Mouse (Mus musculus) layer of hippocampus, postnatal 25 days (tissue): ENCODE data around the gene Higd1a. TPM values are rescaled to one million over a fixed set of nuclear protein-coding genes. Genes with fewer than 3 reads are reported as not detected.
A peak's percentile ranks its signal among the peaks of the same experiment; 100 is the strongest.

ENCODE experiments used
- DNase-seq, 2 experiments: peaks; one replicate each; pipeline ENCODE4 v3.0.0; 2022; ENCODE audit warnings: mixed read lengths in 2 of 2, low spot score in 1 of 2; ENCODE audit errors: extremely low spot score in 1 of 2
- total RNA-seq, 2 experiments: library from RNA; stranded (reverse); gene quantifications; 2 replicates each; pipeline ENCODE4 v1.2.3; 2021

Gene Higd1a
- total RNA-seq, 2 experiments from 2014 or later: 84.7 to 92.8 TPM

DNA sequence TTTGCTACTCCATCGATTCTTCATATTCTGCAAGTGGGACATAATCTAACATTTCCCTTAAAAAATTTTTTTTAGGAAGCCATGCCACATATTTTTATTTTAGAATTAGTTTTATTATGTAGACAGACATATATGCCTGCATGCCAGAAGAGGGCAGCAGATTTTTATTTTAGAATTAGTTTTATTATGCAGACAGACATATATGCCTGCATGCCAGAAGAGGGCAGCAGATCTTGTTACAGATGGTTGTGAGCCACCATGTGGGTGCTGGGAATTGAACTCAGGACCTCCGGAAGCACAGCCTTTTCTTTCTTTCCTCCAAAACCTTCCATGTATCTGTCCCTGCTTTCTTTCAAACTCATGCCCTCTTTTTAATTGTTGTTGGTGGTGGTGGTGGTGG lies 15.2 kb downstream of the Higd1a start:
- DNase-seq: no peak

DNA sequence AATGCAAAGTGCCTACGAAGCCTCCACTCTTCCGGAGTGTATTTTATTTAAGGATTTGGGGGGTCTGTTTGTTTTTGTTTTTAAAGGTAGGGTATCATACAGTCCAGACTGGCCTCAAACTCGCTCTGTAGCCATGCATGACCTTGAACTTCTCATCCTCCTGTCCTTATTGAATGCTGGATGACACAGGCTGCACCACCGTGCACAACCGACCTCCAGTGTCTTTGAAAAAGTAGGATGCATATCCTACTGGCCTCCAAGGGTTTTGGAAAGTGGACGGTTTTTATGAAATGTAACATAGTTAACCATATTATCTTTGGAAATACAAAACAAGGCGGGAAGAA lies 18.6 kb downstream of the Higd1a start:
- no peak for DNase-seq

DNA sequence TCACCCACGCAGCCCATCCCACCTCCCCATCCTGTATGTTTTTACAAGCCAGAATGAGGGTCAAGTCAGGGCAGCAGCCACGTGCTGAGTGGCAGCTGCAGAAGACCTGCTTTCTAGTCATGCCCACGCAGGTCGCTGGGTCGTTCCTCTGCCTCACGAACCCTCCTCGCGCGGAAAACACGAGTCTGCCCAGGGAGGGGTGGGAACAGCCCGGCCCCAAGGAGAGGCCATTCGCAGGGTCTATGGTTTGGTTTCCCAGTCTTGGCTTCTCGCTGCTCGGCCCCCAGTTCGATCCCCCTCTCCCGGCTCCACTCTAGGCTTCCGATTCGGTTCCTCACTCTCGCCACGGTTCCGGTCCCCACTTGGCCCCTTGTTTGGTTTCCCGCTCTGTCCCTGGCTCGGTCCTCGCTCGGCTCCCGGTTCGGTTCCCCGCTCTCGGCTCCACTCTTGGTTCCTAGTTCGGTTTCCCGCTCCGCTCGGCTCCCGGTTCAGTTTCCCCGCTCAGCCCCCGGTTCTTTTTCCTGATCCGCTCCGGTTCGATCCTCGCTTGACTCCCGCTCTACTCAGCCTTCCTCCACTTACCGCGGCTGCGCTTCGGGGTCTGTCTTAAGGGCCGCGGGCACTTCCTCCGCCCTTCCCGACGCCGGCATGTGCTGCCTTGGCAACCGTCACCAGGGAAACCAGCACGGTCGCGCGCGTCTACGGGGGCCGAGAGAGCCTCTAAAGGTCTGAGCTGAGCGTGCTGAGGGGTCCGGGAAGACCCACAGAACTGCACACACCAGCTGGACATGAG lies 19.1 kb downstream of the Higd1a start, which contains the start of gene Ccdc13:
Gene Ccdc13, minus strand, starts transcription at position 633 of the 793 bp plus-strand sequence.
- DNase-seq: peak; percentile 75 to 85

- DNase-seq: no peak
Measured at GRCm38 (mm10) chr9:121838008-121838407, 20.2 kb downstream of the Higd1a start.

DNA sequence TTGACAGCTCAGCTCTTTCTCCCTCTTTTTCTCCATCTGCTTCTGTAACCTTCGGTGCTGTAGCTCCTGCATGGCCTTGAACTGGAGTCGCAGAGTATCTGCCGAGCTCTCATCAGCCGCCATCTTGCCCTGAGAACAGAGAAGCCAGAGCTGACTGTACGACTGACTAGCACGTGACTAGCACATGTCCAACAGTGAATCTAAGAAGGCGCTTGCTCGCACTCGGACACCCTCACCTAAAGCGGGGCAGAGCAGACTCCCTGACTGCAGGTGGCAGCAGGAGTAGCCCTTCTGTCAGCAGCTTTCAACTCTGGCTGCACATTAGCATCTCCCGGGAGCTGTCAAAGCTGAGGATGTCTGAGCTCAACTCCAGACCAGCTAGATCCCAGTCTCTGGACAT lies 24.3 kb downstream of the Higd1a start:
- no peak for DNase-seq

GRCm38 (mm10) chr9:121830956-121831293 lies 27.2 kb downstream of the Higd1a start:
- DNase-seq: peak; percentile 82 to 96

DNA sequence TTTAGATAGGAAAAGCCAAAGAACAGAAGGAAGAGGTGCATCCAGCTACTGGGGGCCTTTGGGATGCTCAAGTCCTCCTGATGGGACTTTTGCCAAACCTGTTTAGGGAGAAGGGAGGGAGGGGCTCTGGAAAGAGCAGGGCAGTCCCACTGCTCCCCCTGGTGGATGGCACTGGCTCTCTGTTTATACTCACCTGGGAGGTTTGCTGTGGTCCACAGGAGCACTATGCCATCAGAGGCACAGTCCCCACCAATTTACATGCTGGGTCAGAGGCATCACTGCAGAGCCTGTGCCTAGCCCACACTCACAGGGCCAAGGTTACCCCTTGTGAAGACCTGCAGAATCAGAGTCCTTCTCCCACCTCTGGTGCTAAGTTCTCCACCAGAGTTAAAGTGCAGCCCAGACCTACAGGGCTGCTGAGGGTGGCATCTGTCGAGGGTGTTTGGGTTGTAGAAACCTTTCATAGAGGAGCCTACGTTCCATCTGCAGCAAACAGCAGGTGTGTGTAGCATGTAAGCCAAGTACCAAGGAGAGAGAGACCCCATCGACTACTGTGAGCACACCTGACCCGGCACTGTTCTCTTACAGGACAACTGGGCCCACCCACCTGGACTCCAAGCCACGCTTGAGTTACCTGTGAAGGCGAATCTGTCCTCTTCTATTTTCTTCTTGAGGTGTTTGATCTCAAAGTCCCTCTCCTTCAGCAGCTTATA lies 27.8 kb downstream of the Higd1a start:
- peak in 1 of 2 experiments; percentile 71 for DNase-seq

DNA sequence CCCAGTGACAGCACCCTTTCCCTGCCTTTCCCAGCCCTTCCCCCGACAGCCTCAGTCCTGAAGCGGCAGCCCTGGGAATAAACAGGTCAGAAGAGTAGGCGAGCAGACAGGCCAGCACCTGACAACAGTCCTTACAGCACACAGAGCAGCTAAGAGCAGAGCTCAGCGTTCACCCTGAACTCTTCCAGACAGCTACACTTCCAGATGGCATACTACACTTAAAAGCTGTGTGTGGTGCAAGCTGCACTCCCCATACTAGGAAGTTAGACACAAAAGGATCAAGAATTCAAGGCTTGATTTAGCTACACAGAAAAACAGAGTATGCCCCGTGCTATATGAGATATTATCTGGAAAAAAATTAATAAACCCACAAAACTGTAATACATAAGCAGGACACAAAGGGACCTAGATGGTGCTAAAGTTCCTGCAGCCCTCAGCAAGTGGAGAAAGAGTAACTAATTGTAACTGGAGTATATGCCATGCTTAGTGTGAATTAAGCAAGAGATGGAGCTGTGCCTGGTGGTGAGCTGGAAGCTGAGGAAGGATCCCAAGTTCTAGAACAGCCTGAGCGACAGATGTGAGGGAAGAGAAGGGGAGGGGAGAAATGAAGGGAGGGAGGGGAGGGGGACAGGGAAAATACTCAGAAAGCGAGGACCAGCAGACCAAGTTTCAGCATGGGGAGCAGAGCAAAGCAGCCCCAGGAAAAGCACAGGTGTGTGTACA lies 28.7 kb downstream of the Higd1a start:
- no peak for DNase-seq

DNA sequence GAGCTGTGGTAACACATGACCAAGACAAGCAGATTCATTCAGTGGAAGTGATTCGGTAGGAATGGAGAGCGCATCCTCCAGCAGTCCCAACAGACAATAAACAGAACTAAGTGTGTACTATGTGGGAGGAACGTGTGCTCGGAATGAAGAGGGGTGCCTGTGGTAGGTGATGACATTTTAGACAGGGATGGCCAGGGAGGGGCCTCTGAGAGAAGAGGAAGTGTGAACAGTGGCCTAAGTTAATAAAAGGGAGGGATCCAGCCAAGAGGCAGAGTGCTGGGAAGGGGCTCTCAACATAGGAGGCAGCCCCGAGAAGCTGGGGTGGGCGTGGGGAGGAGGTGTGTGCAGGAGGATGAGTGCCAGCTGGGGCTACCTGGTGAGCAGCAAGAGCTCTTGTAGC lies 29.8 kb downstream of the Higd1a start:
- DNase-seq: no peak

DNA sequence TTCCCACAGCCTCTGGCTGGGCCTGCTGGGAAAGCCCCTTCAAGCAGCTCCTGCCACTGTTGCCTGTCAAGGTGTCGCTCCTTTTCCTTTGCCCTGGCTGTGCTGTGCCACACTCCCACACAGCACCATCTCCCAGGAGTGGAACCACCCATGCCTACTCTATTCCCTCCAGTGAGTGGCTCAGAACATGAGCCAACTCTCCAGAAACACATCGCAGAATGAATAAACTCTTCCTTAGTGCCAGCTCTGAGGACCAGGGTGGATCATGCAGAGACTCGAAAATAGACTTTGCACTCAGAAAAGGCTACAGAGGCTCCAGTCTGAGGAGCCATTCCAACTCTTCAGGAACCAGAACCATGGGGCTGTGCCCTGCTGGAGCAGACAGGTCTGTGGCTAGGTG lies 31.8 kb downstream of the Higd1a start:
- DNase-seq: no peak

DNA sequence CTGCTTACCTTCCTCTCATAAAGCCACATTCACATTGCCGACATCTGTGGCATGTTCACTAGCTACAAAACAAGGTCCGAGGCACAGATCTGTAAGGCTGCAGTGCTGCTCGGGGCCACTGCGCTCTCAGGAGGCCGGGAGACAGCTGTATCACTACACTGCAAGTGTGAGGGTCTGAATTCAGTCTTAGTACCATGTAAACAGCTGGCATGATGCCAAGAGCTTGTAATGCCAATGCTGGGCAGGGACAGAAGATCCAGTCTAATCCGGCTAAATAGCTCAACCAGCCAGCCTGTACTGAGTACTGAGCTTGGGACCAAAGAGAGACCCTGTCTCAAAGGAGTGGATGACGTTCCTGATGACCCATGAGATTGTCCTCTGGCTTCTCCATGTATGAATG lies 34.2 kb downstream of the Higd1a start:
- no peak for DNase-seq

DNA sequence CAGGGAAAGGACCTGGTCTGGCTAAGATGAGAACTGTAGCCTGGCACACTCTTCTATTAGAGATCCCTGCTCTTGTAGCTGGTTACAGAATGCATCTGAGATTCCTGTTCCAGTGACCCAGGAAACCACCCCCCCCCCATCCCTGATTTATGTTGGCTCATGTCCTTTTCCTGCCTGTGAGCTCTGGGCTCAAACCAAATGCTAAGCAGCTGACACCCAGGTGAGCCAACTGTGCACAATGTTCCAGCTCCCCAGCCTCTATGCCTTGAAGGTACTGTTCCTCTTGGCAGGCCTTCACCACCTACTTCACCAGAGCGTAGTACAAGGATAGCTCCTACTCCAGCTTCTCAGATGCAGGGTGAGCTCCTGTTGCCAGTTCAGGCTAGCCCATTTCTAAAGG lies 35.1 kb downstream of the Higd1a start:
- DNase-seq: no peak

DNA sequence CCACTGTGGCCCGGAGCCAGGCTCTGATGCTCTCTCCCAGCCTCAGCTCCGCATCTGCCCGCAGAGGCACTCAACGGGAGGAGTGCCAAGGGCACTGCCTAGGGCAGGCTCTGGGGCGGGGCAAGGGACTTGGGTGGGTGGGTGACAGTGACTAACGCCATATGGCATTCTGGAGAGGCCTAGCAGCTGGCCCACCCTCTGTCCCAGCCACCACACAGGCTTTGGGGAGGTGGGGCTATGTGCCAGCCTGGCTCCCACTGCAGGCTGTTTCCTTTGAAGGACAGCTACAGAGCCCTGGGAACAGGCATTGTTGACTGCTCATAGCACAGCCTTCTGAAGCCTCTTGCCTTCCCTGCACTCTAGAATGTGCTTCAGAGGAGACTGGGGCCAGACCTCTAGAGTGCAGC lies 35.6 kb downstream of the Higd1a start:
- DNase-seq: peak in 1 of 2 experiments; percentile 51

GRCm38 (mm10) chr9:121820765-121821164 lies 37.4 kb downstream of the Higd1a start:
- no peak for DNase-seq

GRCm38 (mm10) chr9:121819771-121820471 lies 38.2 kb downstream of the Higd1a start:
- no peak for DNase-seq

DNA sequence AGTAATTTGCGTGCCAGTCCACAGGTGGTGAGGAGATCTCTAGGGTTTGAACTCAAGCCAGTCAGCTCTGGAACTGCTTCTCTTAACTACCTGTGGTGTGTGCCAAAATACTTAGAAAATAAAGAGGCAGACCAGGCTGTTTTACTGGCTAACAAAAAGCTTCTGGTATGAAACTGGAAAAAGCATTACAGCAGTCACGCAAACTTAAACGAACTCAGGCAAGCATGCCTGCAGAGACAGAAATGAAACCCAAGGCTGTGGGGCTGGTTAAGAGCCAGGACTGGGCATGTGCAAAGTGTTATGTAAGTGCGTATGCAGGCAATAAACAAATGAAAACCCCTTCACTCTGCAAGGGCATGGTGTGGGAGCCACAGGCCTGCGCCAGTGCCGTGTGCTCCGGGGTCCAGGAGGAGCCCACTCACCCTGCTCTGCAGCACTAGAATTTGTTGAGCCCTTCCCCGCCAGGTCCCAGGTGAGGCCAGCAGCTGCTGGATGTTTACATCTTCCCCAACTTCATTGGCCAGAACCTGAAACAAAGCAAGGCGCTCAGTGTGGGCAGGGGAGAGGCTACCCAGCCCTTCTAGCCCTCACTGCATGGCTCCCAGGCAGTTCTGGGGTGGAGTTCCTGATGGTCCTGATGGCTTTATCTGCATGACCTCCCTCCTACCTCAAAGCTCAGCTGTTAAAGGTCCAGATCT lies 38.9 kb downstream of the Higd1a start:
- no peak for DNase-seq

DNA sequence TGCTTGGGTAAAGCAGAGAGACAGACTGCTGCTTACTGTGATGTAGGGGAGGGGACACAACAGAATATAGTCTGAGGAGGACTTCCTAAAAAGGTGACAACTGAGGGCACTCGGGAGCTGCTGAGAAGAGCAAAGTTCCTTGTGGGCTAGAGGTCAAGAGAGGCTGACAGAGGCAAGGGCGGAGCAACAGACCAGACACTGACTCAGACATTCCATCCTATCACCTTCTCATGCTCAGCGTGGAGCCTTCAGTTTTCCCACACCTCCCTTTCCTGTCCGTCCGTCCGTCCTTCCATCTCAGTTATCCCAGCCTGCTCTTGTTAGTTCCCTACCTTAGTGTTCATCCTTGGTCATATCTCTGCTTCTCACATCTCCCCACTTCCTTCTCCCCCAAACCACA lies 43.0 kb downstream of the Higd1a start:
- DNase-seq: no peak

- peak in 1 of 2 experiments; percentile 56 for DNase-seq
Measured at GRCm38 (mm10) chr9:121810081-121810821, 47.9 kb downstream of the Higd1a start.

DNA sequence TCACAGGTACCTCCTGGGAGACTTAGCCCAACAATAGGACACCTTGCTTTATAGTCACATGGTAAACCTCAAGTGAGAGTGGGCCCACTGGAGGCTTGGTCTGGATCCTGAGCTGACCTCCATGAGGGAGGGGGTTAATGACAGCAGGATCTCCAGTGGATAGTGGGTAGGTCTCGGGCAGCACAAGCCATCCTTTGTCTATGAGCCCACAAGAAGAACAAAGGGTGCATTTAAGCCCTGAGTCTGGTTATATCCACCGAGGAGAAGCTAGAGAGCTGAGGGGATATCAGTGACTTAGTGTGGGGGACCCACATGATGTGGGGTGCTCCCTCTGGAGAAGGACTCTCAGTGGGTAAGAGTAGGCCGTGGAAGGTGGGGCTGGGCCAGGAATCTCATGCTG lies 49.7 kb downstream of the Higd1a start:
- DNase-seq: no peak
